Mouse (Mus musculus) left cerebral cortex, postnatal 4 days (tissue): Measurements from ENCODE around the gene Dut. TPM values are rescaled to one million over a fixed set of nuclear protein-coding genes. Genes with fewer than 3 reads are reported as not detected.

Source experiments
- DNase-seq: peaks from one replicate; pipeline ENCODE4 v3.0.0-alpha.2; 2022
- intact Hi-C: fragments of 180-260 bp; cut with DNase I; formaldehyde crosslinking; loops from one replicate; pipeline ENCODE4 v1.15.1; 2025
- total RNA-seq, 2 experiments: library from RNA; stranded (reverse); gene quantifications; 2 replicates each; pipeline ENCODE4 v1.2.3; 2021

The Dut gene
- total RNA-seq: 10 to 100 TPM; 39.7 to 45.9 TPM

GRCm38 (mm10) chr2:125247108-125247961 lies at the start of gene Dut:
Gene Dut (plus strand): TSS chr2:125247190.
- peak; percentile 98 for DNase-seq
- intact Hi-C loops: no loop called here

DNA sequence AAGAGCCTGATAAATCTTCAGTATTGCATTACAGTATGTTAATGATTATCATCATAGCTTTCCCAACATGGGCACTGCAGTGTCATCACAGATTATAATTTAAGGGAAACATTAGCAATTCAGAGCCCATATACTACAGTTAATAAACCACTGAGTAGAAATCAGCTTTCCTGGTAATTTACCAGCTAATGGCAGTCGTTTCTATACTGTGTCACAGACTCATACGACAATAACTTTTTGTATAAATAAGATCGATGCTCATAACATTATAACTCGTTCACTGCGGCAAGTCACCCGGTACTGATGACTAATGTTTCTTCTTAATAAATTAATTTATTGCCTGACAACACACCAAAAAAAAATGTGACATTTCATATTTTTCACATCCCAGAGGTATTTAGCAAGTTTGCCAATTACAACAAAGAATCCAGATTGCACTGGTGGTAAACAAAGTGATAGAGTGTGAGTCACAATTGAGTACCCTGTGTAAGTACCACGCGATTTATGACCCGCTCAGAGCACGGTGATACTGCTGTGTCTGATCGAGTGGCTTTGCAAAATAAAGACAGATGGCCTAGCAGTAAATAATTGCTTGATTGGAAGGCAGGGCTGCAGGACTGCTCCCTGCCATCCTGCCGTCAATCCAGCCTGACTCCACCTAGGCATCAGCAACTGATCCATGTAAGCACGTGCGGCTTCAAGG lies 37.9 kb upstream of the Dut start:
- intact Hi-C loops: no loop called here
- DNase-seq: peak; percentile 19

DNA sequence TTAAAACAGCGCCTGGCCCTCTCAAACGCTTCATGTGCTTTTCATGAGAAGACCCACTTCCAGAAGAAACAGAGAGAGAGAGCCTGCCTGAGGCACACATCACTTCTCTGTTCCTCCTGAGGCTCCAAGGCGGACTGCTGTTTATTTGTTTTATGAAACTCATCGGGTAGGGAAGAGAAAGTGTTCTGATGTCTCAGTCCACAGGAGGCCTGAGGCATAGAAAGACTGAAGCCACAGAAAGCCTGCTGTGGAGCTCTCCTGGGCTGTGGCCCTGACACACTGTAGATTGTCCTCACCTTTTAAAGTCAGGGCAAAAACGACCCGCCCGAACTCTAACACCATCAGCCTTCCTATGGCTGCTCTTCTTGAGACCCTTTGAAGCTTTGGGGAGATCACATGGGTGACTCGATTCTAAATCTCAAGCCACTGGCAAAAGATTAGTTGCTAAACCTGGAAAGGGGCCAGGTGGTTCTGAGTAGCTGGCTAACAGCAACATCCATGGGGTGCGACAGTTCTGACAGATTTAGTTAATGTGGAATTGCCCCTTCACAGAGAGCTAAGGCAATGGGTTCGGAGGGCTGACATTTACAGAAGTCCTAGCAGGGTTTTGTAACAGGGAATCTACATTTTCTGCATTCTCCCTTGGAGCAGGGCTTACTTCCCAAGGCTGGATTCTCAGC lies 35.0 kb upstream of the Dut start:
- DNase-seq: peak; percentile 28
- intact Hi-C loops: no loop called here

- intact Hi-C loops: no loop called here
These were observed 32.4 kb upstream of the Dut start for GRCm38 (mm10) chr2:125214592-125214991.

DNA sequence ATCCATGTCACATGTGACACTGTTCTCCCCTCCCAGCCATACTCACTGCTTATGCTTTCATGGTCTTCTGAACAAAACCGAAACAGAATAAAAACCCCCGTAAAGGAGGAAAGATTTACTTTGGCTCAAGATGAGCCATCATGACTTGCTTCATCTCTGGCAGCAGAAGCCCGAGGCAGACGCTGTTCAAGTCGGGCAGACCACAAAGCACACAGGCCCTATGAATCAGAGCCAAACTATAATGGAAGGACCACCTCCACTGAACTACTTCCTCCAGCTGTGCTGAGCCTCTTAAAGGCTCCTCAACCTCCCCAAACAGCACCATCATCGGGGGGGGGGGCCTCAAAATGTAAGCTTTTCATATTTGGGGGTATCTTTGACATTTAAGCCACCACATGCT lies 29.7 kb upstream of the Dut start:
- DNase-seq: no peak
- intact Hi-C loops: no loop called here

More at GRCm38 (mm10) chr2:125214592-125214991, 32.4 kb upstream of the Dut start:
- DNase-seq: peak; percentile 76

- peak; percentile 25 for DNase-seq
- intact Hi-C loops: no loop called here
These were observed 28.4 kb upstream of the Dut start for GRCm38 (mm10) chr2:125218566-125218965.

DNA sequence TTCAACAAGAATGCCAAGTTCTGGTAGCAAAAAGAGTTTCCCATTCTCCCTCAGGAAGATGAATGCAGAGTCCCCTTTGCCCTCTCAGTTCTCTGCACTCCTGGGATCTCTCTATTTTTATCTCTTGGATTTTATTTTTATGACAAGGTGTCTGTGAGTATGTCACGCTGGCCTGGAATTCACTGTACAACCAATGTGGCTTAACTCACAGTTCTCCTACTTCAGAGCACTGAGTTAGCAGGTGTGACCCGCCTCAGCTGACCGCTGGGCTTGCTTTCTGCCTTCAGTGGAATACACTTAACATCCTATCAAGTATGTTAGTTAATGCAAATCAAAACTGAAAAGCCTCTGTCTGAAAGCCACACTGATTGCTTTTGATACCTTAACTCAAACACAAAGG lies 27.7 kb upstream of the Dut start:
- DNase-seq: no peak
- intact Hi-C loops: no loop called here

- DNase-seq: no peak
- intact Hi-C loops: no loop called here
These were observed 25.3 kb upstream of the Dut start for GRCm38 (mm10) chr2:125221673-125222072.

- no peak for DNase-seq
- intact Hi-C loops: no loop called here
These were observed 18.2 kb upstream of the Dut start for GRCm38 (mm10) chr2:125228472-125229409.

- intact Hi-C loops: no loop called here
- DNase-seq: no peak
These were observed 14.8 kb upstream of the Dut start for GRCm38 (mm10) chr2:125232183-125232582.

GRCm38 (mm10) chr2:125233537-125233936 lies 13.5 kb upstream of the Dut start:
- intact Hi-C loops: no loop called here
- no peak for DNase-seq

- intact Hi-C loops: no loop called here
- no peak for DNase-seq
These were observed 12.9 kb upstream of the Dut start for GRCm38 (mm10) chr2:125234049-125234448.

DNA sequence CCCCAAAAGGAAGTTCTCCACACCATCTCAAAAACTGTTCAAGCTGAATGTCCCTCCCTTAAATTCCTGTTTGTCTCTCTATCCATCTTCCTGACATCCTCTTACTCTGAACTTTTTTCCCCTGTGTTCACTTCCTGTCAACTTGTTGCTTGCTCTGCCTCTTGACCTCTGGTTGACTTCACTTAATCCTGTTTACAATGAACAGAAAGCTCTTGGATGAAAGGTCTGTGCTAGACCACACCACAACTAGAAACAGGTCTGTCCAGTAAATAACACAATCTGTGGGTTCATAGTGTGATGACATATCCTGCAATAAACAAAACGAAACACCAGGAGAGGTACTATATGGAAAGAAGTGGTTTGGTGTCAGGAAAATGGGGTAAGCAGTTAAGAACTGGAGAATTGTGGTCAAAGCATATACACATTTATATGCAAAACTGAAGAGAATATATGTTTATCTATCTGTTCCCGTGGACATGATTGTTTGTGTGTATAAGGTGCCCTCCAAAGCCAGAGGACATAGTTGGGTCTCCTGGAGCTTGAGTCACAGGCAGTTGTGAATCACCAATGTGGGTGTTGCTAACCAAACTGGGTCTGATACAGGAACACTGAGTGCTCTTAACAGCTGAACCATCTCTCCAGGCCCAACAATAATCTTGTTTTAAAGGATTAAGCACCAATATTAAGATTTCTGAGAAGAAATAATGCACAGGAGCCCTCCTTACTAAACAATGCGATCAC lies 1.3 kb upstream of the Dut start:
- DNase-seq: no peak
- intact Hi-C loops: no loop called here

- intact Hi-C loops: no loop called here
- no peak for DNase-seq
These were observed 321 bp upstream of the Dut start for GRCm38 (mm10) chr2:125246669-125247068.

GRCm38 (mm10) chr2:125247962-125248235 lies 909 bp downstream of the Dut start:
- no peak for DNase-seq
- intact Hi-C loops: no loop called here

- no peak for DNase-seq
- intact Hi-C loops: no loop called here
These were observed 1.3 kb downstream of the Dut start for GRCm38 (mm10) chr2:125248256-125248655.

GRCm38 (mm10) chr2:125249339-125249738 lies 2.3 kb downstream of the Dut start:
- DNase-seq: no peak
- intact Hi-C loops: no loop called here

DNA sequence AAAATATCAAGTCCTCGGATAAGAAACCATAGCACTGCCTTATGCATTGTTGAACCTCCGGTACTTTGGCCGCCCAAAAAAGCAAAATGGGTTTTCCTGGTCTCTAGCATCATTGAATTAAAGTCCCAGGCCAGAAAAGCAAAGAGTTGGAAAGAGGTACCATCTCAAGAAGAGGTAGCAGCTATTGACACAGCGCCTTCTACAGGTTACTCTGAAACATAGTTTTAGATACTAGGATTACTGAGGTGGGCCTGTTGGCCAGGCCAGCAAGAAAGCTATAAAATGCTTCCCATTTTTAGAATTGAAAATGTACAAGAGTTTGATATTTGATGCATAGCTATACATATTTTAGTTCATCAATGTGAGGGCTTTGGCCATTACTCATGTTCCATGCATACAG lies 2.9 kb downstream of the Dut start:
- DNase-seq: no peak

GRCm38 (mm10) chr2:125251781-125252180 lies 4.8 kb downstream of the Dut start:
- intact Hi-C loops: no loop called here

More for the DNA sequence above, 2.9 kb downstream of the Dut start:
- intact Hi-C loops: no loop called here

GRCm38 (mm10) chr2:125252275-125252674 lies 5.3 kb downstream of the Dut start:
- intact Hi-C loops: no loop called here
- peak; percentile 58 for DNase-seq

More at GRCm38 (mm10) chr2:125251781-125252180, 4.8 kb downstream of the Dut start:
- DNase-seq: peak; percentile 9
